Mouse (Mus musculus): Measurements from ENCODE around the gene Znrf3.

The Znrf3 gene

GRCm38 (mm10) chr11:5398301-5399053 is 46.2 kb downstream of the Znrf3 start:
- in situ Hi-C loops (cut with MboI, MseI), result no loop called here

- in situ Hi-C loops (cut with MboI, MseI), result no loop called here
These were observed 53.4 kb downstream of the Znrf3 start for GRCm38 (mm10) chr11:5390969-5391831.

DNA sequence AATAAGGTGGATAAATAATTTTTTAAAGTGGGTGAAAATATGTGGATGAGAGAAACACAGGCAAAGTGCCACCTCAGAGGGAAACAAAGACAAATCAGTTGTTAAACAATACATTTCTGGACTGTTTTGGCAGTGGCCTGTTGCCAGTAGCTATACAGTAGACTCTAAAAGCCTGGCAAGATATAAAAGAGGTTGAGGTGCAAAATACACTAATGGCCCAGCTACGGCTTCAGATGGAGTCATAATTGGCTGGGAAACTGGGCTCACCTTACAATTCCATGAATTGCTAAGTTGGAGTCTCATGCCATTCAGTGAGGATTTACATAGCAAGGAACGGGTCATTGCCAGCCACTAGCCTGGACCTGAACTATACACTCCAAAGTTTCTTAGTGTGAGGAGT is 62.0 kb downstream of the Znrf3 start:
- in situ Hi-C loops (cut with MboI, MseI), result no loop called here

DNA sequence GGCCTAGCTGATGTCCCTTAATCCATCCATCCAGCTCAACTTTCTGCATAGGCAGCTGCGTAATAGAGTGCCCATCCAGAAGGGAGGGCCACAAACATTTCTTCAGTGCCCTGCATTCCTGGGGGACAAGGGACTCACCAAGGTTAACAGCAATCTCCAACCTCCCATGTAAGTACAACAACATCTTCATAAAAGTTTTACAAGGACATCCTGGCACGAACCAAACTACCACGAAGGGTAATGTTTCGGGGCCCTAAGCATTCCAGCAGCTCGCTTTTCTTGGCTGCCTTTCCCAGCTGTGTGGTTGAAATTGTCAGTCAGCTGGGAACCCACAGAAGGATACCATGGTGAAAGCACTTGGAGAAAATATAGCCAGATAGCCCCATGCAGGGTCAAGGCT is 63.4 kb downstream of the Znrf3 start:
- in situ Hi-C loops (cut with MboI, MseI), result no loop called here

GRCm38 (mm10) chr11:5380275-5380674 is 64.4 kb downstream of the Znrf3 start:
- in situ Hi-C loops (cut with MboI, MseI), result no loop called here

GRCm38 (mm10) chr11:5369176-5369575 is 75.5 kb downstream of the Znrf3 start:
- in situ Hi-C loops (cut with MboI, MseI), result no loop called here

DNA sequence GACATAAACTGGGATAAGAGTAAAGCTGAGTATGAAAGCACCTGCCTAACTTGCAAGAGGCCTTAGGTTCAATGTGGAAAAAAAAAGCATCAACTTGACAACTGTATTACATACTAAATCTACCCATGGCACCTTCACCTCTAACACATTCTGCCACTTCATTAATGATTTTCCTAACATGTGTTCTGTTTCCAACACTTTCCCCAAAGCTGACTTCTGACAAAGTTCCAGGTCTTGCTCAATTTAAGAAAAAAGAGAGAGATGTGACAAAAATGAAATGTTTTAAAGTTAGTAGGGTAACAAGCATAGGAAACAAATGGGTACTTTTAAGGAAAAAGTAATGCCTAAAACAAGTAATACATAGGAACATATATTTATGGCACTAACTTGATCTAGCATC is 76.2 kb downstream of the Znrf3 start:
- in situ Hi-C loops (cut with MboI, MseI), result no loop called here

DNA sequence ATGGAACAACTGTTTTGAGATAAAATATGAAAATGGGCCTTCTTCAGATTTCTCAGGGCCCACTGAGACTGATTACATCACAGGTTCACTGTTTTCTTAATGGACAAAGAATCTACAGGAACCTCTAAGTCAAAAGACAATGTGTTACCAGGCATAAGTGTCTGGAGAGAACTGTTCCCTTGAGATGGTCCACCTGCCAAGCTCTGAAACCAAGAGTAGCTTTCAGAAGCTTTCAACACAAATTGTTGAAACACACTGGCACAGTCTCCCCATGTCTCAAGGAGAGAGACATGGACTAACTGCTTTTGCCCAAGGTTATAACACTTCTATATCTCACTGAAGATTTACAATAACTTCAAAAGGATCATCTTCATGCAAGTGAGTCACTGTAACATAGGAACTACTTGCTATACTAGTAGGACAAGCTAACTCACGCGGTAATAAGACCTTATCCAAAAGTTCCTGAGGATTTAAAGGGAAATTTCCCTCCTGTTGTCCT is 89.3 kb downstream of the Znrf3 start:
- in situ Hi-C loops (cut with MboI, MseI), result no loop called here

GRCm38 (mm10) chr11:5354753-5355152 is 89.9 kb downstream of the Znrf3 start:
- in situ Hi-C loops (cut with MboI, MseI), result no loop called here

DNA sequence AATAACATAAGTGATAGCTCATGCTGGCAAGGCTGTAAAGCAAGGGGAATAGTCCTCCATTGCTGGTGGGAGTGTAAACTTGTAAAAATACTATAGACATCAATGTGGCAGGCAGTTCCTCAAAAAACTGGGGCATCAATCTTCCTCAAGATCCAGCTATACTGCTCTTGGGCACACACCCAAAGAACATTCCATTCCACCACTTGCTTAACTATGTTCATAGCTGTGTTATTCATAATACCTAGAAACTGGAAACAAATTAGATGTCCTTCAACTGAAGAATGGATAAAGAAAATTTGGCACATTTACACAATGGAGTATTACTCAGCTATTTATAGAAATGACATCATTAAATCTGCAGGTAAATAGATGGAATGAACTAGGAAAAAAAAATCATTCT is 91.6 kb downstream of the Znrf3 start:
- in situ Hi-C loops (cut with MboI, MseI), result no loop called here

- in situ Hi-C loops (cut with MboI, MseI), result no loop called here
These were observed 95.2 kb downstream of the Znrf3 start for GRCm38 (mm10) chr11:5349483-5349882.

DNA sequence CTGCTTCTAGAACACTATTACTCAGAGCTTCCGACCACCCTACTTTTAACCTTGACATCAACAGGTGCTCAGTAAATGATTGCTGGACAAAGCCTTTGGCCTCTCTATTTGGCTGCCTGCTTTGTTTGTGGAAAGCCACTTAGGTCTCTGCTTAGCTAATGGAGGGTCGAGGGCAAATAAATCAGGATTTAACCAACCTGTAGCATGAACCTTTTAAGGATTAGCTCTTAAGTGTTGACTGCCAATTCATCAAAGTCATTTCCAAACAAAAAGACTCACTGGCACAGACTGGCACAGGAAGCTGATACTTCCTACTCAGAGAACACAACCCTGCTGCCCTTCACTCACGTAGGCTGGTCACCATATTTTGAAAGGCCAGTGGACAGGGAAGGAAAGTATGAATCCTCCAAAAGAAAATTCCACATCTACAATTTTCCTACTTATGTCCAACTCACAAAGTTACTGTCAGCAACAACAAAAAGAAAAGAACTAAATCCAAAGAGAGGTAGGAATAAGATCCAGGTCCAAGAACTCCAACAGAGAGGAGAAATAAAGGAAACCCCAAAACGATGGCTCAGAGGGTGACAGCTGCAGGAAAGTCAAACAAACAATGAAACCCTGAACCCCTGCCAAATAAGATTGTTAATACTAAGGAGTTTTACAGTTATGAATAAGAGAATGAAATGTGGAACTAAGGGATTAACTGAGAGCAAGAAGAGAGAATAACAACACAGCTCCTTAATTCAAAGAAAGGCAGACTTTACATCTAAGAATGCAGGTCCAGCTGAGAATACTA is 97.6 kb downstream of the Znrf3 start:
- in situ Hi-C loops (cut with MboI, MseI), result no loop called here

GRCm38 (mm10) chr11:5343748-5344147 is 100.9 kb downstream of the Znrf3 start:
- in situ Hi-C loops (cut with MboI, MseI), result no loop called here

DNA sequence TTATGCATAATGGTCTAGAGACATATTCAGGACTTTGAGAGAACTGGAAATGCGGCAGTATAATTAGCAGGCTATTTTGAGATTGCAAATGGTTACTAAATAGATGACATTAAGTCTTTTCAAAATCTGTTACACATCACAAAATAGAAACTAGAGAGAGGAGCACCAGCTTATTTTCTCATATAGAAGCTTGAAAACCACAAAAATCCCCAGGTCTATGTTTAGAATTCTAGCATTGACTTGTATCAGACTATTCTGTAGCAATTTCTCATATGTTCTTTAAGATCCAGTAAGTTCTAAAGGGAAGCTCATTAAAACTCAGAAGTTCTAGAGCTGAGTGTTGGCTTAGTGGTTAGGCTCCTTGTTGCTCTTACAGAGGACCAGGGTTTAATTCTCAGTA is 104.9 kb downstream of the Znrf3 start:
- in situ Hi-C loops (cut with MboI, MseI), result no loop called here

- in situ Hi-C loops (cut with MboI, MseI), result no loop called here
These were observed 107.8 kb downstream of the Znrf3 start for GRCm38 (mm10) chr11:5336852-5337251.

- in situ Hi-C loops (cut with MboI, MseI), result no loop called here
These were observed 108.4 kb downstream of the Znrf3 start for GRCm38 (mm10) chr11:5336269-5336668.

GRCm38 (mm10) chr11:5330851-5331250 is 113.8 kb downstream of the Znrf3 start:
- in situ Hi-C loops (cut with MboI, MseI), result no loop called here

- in situ Hi-C loops (cut with MboI, MseI), result no loop called here
These were observed 117.0 kb downstream of the Znrf3 start for GRCm38 (mm10) chr11:5327693-5328092.

DNA sequence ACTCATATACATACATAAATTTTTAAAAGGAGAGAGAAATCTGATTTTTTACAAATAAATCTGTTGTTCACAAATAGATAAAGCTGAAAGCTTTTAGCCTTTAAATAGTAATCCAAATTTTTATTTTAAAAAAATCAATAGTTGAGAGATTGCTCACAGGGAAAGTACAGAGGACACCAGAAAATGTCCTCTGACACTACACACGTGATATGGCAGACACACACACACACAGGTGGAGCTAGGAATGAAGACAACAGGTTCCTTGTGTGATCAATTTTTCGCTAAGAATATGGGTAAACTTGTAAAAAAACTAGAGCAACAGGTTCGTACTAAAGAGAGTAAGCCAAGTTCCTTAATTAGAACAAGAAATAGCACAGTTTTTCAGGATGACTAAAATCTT is 118.4 kb downstream of the Znrf3 start:
- in situ Hi-C loops (cut with MboI, MseI), result no loop called here

DNA sequence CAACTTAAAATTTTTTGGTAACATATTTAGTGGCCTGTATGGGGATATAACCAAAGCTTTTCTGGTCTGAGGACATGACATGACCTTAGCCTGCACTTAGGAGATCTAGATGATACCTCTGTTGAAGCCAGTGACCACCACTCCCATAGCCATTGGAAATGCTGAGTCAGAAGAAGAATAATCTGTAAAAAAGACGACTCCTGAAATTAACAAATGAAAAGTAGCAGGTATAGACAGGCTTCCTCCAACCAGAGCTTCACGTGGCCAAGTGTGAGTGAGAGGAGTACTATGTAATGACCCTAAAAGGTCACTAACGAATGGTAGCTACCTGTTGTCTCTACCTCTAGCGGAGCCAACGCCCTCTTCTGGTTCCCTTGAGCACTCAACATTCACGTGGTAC is 119.4 kb downstream of the Znrf3 start:
- in situ Hi-C loops (cut with MboI, MseI), result no loop called here

- in situ Hi-C loops (cut with MboI, MseI), result no loop called here
These were observed 120.4 kb downstream of the Znrf3 start for GRCm38 (mm10) chr11:5324296-5324695.

DNA sequence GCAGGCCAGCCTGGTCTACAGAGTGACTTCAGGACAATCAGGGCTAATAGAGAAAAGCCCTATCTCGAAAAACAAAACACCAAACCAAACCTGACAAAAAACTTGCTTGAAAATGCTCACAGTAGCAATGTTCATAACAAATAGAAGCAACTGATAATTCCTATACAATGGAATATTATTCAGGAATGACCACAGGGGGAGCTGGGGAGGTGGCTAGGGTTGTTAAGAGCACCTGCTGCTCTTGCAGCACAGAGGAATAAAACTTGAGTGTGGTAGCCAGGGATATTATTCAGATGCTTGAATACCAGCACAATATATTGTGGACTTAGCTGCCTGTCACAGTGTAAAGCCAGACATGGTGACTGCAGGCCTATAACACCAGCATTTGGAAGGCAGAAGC is 123.0 kb downstream of the Znrf3 start:
- in situ Hi-C loops (cut with MboI, MseI), result no loop called here

Data from T-helper 2 cell (primary cell).